ENCODE assay signal across 27 mouse cellular contexts in genomic region chr1:100973713-100974112, GRCm38 (mm10).
"Had no signal": no experiment of that assay in that cellular context is flagged by ENCODE, and none has a peak within 500 bp of the region (broad histone marks: within the 10 kb centered on the region; RNA-seq: fewer than 3 reads in every experiment).

No protein-coding gene starts in this region.

- H3K27ac ChIP-seq: limb, embryonic 10.5 days; limb, embryonic 12.5 days; limb, embryonic 13.5 days; limb, embryonic 15.5 days; liver, embryonic 12.5 days; liver, embryonic 13.5 days; liver, embryonic 14.5 days; liver, embryonic 15.5 days; lung, embryonic 15.5 days; macrophage; midbrain, embryonic 10.5 days; midbrain, embryonic 12.5 days; midbrain, embryonic 13.5 days; midbrain, embryonic 15.5 days had no signal

- DNase-seq: left cerebral cortex, postnatal 4 days; liver; liver, embryonic 13.5 days; liver, postnatal 0 days; lung, adult 18-20 months; lung, adult 2 months; lung, embryonic 14.5 days; lung, postnatal 10 days; lung, postnatal 14 days; lung, postnatal 36 days; lung, postnatal 4 days; midbrain, embryonic 14.5 days had no signal

- H3K4me3 ChIP-seq: limb, embryonic 10.5 days; limb, embryonic 12.5 days; limb, embryonic 13.5 days; limb, embryonic 15.5 days; liver, embryonic 12.5 days; liver, embryonic 13.5 days; liver, embryonic 15.5 days; lung, embryonic 15.5 days; megakaryocyte, embryonic 14.5 days; midbrain, embryonic 10.5 days; midbrain, embryonic 12.5 days; midbrain, embryonic 13.5 days; midbrain, embryonic 15.5 days; myocyte had no signal

- H3K27me3 ChIP-seq: limb, embryonic 12.5 days; limb, embryonic 13.5 days; limb, embryonic 15.5 days; liver, embryonic 12.5 days; liver, embryonic 13.5 days; liver, embryonic 15.5 days; lung, embryonic 15.5 days; megakaryocyte, embryonic 14.5 days; midbrain, embryonic 12.5 days; midbrain, embryonic 13.5 days; midbrain, embryonic 15.5 days had no signal

- H3K9me3 ChIP-seq: limb, embryonic 10.5 days; limb, embryonic 12.5 days; limb, embryonic 15.5 days; liver, embryonic 12.5 days; liver, embryonic 13.5 days; liver, embryonic 15.5 days; lung, embryonic 15.5 days; megakaryocyte, embryonic 14.5 days; midbrain, embryonic 10.5 days; midbrain, embryonic 12.5 days; midbrain, embryonic 13.5 days; midbrain, embryonic 15.5 days had no signal

- H3K36me3 ChIP-seq: limb, embryonic 10.5 days; limb, embryonic 12.5 days; limb, embryonic 13.5 days; limb, embryonic 15.5 days; liver, embryonic 12.5 days; liver, embryonic 13.5 days; liver, embryonic 15.5 days; lung, embryonic 15.5 days; midbrain, embryonic 10.5 days; midbrain, embryonic 12.5 days; midbrain, embryonic 13.5 days; midbrain, embryonic 15.5 days had no signal

- H3K4me1 ChIP-seq: limb, embryonic 10.5 days; limb, embryonic 12.5 days; limb, embryonic 13.5 days; limb, embryonic 15.5 days; liver, embryonic 12.5 days; liver, embryonic 13.5 days; liver, embryonic 15.5 days; lung, embryonic 15.5 days; megakaryocyte, embryonic 14.5 days; midbrain, embryonic 10.5 days; midbrain, embryonic 12.5 days; midbrain, embryonic 13.5 days; midbrain, embryonic 15.5 days had no signal

- H3K9ac ChIP-seq: limb, embryonic 12.5 days; limb, embryonic 13.5 days; limb, embryonic 15.5 days; liver, embryonic 12.5 days; liver, embryonic 13.5 days; liver, embryonic 14.5 days; liver, embryonic 15.5 days; liver, postnatal 0 days; lung, embryonic 14.5 days; lung, embryonic 15.5 days; midbrain, embryonic 12.5 days; midbrain, embryonic 13.5 days; midbrain, embryonic 15.5 days had no signal
